In genomic region chr2:125217286-125217685, GRCm38 (mm10) we compare ENCODE assay signal across 1 mouse cellular context.
TF ChIP-seq lines count a peak whose summit lies in the region.

No protein-coding gene starts in this region.

TF ChIP-seq in CH12.LX, 34 proteins besides CTCF, POLR2A, EP300 and RAD21 (continued from another document):
- no peak for TF ChIP-seq ZC3H11A (IDR thresholded peaks at IDR 0.05; ENCODE audit: low read depth, low read length)
